Mouse (Mus musculus) ES-Bruce4 (cell line): ENCODE results near the gene Itfg1.

ENCODE experiments used
- CTCF ChIP-seq: IDR thresholded peaks from one replicate; pipeline ENCODE4 v1.8.1; 2011; ENCODE audit warnings: low read depth, low read length
- EP300 ChIP-seq: IDR thresholded peaks from 2 replicates; pipeline ENCODE4 v1.6.1; 2011; ENCODE audit warnings: low read depth, low read length; ENCODE audit not compliant: insufficient read depth
- POLR2A ChIP-seq: IDR thresholded peaks from one replicate; pipeline ENCODE4 v1.8.1; 2011; ENCODE audit warnings: low read length; ENCODE audit not compliant: insufficient read depth

DNA sequence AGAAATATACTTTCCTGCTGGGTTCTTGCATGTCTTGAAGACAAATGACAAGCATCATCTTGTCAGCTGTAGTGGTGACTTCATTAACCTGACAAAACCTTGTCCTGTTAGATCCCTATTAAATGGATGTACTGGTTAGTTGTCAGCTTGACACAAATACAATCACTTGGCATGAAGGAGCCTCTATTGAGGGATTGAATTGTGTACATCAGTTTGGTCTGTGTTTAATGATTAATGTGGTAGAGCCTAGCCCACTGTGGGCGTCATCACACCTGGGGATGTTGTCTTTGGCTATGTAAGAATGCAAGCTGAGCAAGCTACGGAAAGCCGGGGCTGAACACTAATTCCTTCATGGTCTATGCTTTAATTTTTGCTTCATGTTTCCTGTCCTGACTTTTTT lies 44.1 kb upstream of the Itfg1 start:
- TF ChIP-seq CTCF = no peak
- TF ChIP-seq POLR2A = no peak
- no peak for TF ChIP-seq EP300
